Mouse (Mus musculus) CH12.LX (cell line): Measurements from ENCODE around the gene Actr1b. TPM values are rescaled to one million over a fixed set of nuclear protein-coding genes. Genes with fewer than 3 reads are reported as not detected.

Source experiments
- DNase-seq: peaks from one replicate; pipeline ENCODE4 v3.0.0-alpha.2; 2013; ENCODE audit errors: extremely low read depth
- H3K27ac ChIP-seq: 2 replicates; pipeline ENCODE4 v1.5.1; 2012; ENCODE audit warnings: low read depth, mild to moderate bottlenecking, control low read depth, moderate library complexity; ENCODE audit not compliant: insufficient read depth
- H3K27me3 ChIP-seq: replicated peaks from 2 replicates; pipeline ENCODE3; 2012; ENCODE audit warnings: inconsistent platforms
- H3K36me3 ChIP-seq, 2 experiments: replicated peaks in 1 of 2; 2 replicates each; pipeline versions ENCODE3 to v1.6.1; 2012; ENCODE audit warnings: inconsistent platforms in 1 of 2, low read length in 1 of 2, mild to moderate bottlenecking in 1 of 2, mixed read lengths in 1 of 2, moderate library complexity in 1 of 2; ENCODE audit not compliant: control insufficient read depth in 1 of 2, insufficient read depth in 1 of 2
- H3K4me1 ChIP-seq, 2 experiments: 2 replicates each; pipeline ENCODE4 v1.6.1; 2012; ENCODE audit warnings: inconsistent platforms in 1 of 2, moderate library complexity in 1 of 2; ENCODE audit not compliant: insufficient read depth in 2 of 2, control insufficient read depth in 1 of 2
- H3K4me2 ChIP-seq: 2 replicates; pipeline ENCODE4 v1.6.1; 2012; ENCODE audit warnings: low read depth, mild to moderate bottlenecking, control low read depth; ENCODE audit not compliant: poor library complexity, insufficient read depth, severe bottlenecking
- H3K4me3 ChIP-seq, 3 experiments: fragments of 150-350 bp in 1 of 3; sonication (generic) in 1 of 3; replicated peaks in 1 of 3; 2 replicates each; pipeline versions ENCODE3 to v1.5.1; 2011 to 2012; ENCODE audit warnings: low read depth in 2 of 3, low read length in 2 of 3, mild to moderate bottlenecking in 2 of 3, moderate library complexity in 2 of 3, control low read depth in 1 of 3, improper control_type of control experiment in 1 of 3, inconsistent platforms in 1 of 3, mixed read lengths in 1 of 3; ENCODE audit not compliant: poor library complexity in 1 of 3
- H3K79me2 ChIP-seq: replicated peaks from 2 replicates; pipeline ENCODE4 v1.6.1; 2012; ENCODE audit warnings: mild to moderate bottlenecking, moderate library complexity; ENCODE audit not compliant: control insufficient read depth, poor library complexity, insufficient read depth, severe bottlenecking; ENCODE audit errors: extremely low read depth
- H3K9ac ChIP-seq: 2 replicates; pipeline ENCODE4 v1.6.1; 2012; ENCODE audit warnings: low read depth, mild to moderate bottlenecking, control low read depth, moderate library complexity; ENCODE audit not compliant: insufficient read depth
- H3K9me3 ChIP-seq: replicated peaks from 2 replicates; pipeline ENCODE3; 2012; ENCODE audit warnings: low read length, inconsistent platforms, mixed read lengths
- CHD1 ChIP-seq: IDR thresholded peaks from 2 replicates; pipeline ENCODE4 v1.6.1; 2012; ENCODE audit warnings: low read depth, low read length, improper control_type of control experiment, inconsistent platforms
- ELF1 ChIP-seq: IDR thresholded peaks from 2 replicates; pipeline ENCODE4 v1.6.1; 2014; ENCODE audit warnings: low read depth, mild to moderate bottlenecking, inconsistent platforms, low read length, improper control_type of control experiment
- ETS1 ChIP-seq: conservative IDR thresholded peaks from 2 replicates; pipeline ENCODE4 v1.6.1; 2012; ENCODE audit warnings: low read depth, mild to moderate bottlenecking, inconsistent platforms, low read length, improper control_type of control experiment, moderate library complexity
- GABPA ChIP-seq: IDR thresholded peaks from 2 replicates; pipeline ENCODE4 v1.6.1; 2012; ENCODE audit warnings: low read depth, low read length, improper control_type of control experiment, inconsistent platforms; ENCODE audit not compliant: insufficient replicate concordance
- JUND ChIP-seq: conservative IDR thresholded peaks from 2 replicates; pipeline ENCODE4 v1.6.1; 2011; ENCODE audit warnings: low read depth, low read length, improper control_type of control experiment
- KAT2A ChIP-seq: IDR thresholded peaks from 2 replicates; pipeline ENCODE4 v1.6.1; 2012; ENCODE audit warnings: low read length, improper control_type of control experiment, inconsistent platforms; ENCODE audit not compliant: insufficient replicate concordance
- MAFK ChIP-seq: IDR thresholded peaks from 2 replicates; pipeline ENCODE4 v1.6.1; 2011; ENCODE audit warnings: low read length, improper control_type of control experiment; ENCODE audit not compliant: insufficient replicate concordance
- MAX ChIP-seq: IDR thresholded peaks from 2 replicates; pipeline ENCODE4 v1.6.1; 2011; ENCODE audit warnings: low read length, improper control_type of control experiment
- MAZ ChIP-seq: IDR thresholded peaks from 2 replicates; pipeline ENCODE4 v1.6.1; 2012; ENCODE audit warnings: low read depth, mild to moderate bottlenecking, inconsistent platforms, low read length, improper control_type of control experiment, moderate library complexity
- MEF2A ChIP-seq: IDR thresholded peaks from 2 replicates; pipeline ENCODE4 v1.6.1; 2014; ENCODE audit warnings: low read depth, mild to moderate bottlenecking, inconsistent platforms, low read length, improper control_type of control experiment, borderline replicate concordance
- NELFE ChIP-seq: IDR thresholded peaks from 2 replicates; pipeline ENCODE4 v1.6.1; 2011; ENCODE audit warnings: low read depth, low read length, improper control_type of control experiment
- NRF1 ChIP-seq: IDR thresholded peaks from 2 replicates; pipeline ENCODE4 v1.6.1; 2014; ENCODE audit warnings: low read depth, mild to moderate bottlenecking, inconsistent platforms, low read length, improper control_type of control experiment, moderate library complexity
- RAD21 ChIP-seq: IDR thresholded peaks from 2 replicates; pipeline ENCODE4 v1.6.1; 2011; ENCODE audit warnings: low read depth, mild to moderate bottlenecking, low read length, improper control_type of control experiment, moderate library complexity
- RCOR1 ChIP-seq: conservative IDR thresholded peaks from 2 replicates; pipeline ENCODE4 v1.6.1; 2012; ENCODE audit warnings: low read depth, mild to moderate bottlenecking, inconsistent platforms, low read length, improper control_type of control experiment
- SMC3 ChIP-seq: IDR thresholded peaks from 2 replicates; pipeline ENCODE4 v1.6.1; 2011; ENCODE audit warnings: low read depth, low read length, improper control_type of control experiment
- TBP ChIP-seq: conservative IDR thresholded peaks from 2 replicates; pipeline ENCODE4 v1.6.1; 2011; ENCODE audit warnings: low read depth, low read length, improper control_type of control experiment
- TCF12 ChIP-seq: IDR thresholded peaks from 2 replicates; pipeline ENCODE4 v1.6.1; 2014; ENCODE audit warnings: low read depth, mild to moderate bottlenecking, inconsistent platforms, low read length, improper control_type of control experiment
- USF1 ChIP-seq: IDR thresholded peaks from 2 replicates; pipeline ENCODE4 v1.6.1; 2014; ENCODE audit warnings: low read depth, mild to moderate bottlenecking, inconsistent platforms, low read length, improper control_type of control experiment
- USF2 ChIP-seq: conservative IDR thresholded peaks from 2 replicates; pipeline ENCODE4 v1.6.1; 2011; ENCODE audit warnings: low read depth, low read length, improper control_type of control experiment
- dilution Hi-C: fragments of 300-500 bp; cut with MboI; formaldehyde crosslinking; loops from 2 replicates; pipeline ENCODE4 v1.14.3; 2020; ENCODE audit warnings: low sequenced_read_pairs; ENCODE audit not compliant: extremely low pct_unique_long_range_greater_than_20kb, extremely low pct_ligation_motif_present
- in situ Hi-C: fragments of 300-500 bp; cut with MboI; formaldehyde crosslinking; loops from 3 replicates; pipeline ENCODE4 v1.14.3; 2019; ENCODE audit warnings: low sequenced_read_pairs, low pct_ligation_motif_present, low pct_unique_long_range_greater_than_20kb, mixed read lengths
- polyA plus RNA-seq: library from polyadenylated mRNA; unstranded; fragments of >175 nt; gene quantifications from 2 replicates; pipeline ENCODE4 v1.2.1, GENCODE M21; 2012; ENCODE audit warnings: low read depth; ENCODE audit not compliant: insufficient read length
- total RNA-seq, 2 experiments: library from RNA; depleted of rRNA; stranded (reverse); fragments of 300-350 nt in 1 of 2; fragments of >200 nt in 1 of 2; gene quantifications; 2 replicates each; pipeline ENCODE4 v1.2.3; 2012 to 2014

Actr1b gene
- total and polyA plus RNA-seq, 3 experiments = 61.0 to 71.2 (median 66.2) TPM

DNA sequence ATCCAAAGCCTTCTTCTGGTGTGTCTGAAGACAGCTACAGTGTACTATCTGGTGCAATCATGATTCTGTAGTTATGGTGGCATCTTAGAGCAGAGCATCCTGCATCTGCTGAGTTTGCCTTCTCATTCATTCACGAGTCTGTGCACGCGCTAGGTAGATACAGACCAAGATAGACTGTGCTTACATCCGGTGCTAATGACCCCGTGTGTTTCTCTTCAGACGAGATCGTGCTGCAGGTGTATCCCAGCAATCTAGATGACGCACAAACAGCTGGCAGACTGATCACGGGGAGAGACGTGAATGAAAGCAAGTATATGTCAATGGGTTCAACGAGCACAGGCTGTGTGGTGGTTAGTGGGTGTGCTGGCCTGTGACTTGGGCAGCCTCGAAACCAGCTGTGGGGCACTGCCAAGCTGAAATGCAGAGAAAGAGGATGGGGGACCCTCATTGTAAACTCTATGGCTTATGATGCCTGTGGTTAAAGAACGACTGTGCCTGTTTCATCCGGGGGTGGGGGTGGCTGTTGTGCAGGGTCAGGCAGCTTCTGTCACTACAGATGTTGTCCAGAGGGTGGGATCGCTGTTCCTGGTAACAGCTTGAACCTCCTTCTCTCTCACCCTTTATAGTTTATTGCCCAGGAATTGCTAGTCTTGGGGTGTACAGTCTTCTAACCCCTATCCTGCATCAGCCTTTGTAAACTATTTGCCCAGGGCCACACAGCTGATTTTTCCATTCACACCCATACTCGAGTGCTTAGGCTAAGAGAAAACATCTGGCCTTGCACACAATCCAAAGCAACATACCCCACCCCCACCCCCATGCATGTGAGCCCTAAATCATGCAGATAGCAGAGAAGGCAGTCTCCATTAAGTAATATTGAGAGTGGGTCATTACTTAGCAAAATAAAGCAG is 9.2 kb upstream of the Actr1b start:
- in situ Hi-C loops (no loop called here), dilution Hi-C loops (no loop called here)
- Histone ChIP-seq H3K9ac (no peak overlapping the region), H3K27ac (no peak overlapping the region), H3K4me2 (no peak overlapping the region), H3K79me2 (no peaks in the 10 kb centered on the region), H3K4me3 (no peak overlapping the region), H3K9me3 (no peaks in the 10 kb centered on the region), H3K4me1 (peaks cover 0 to 5% of the 10 kb centered on the region in 2 experiments; a peak in 2 of 4 replicates), H3K36me3 (no peaks in the 10 kb centered on the region), H3K27me3 (no peaks in the 10 kb centered on the region)
- DNase-seq = no peak
- no peak for TF ChIP-seq USF1
- TF ChIP-seq TCF12 = no peak
- TF ChIP-seq SMC3 = no peak
- TF ChIP-seq NRF1 = no peak
- TF ChIP-seq RAD21 = no peak
- no peak for TF ChIP-seq JUND
- TF ChIP-seq USF2 = no peak
- no peak for TF ChIP-seq GABPA
- TF ChIP-seq MAZ = no peak
- TF ChIP-seq ETS1 = no peak
- no peak for TF ChIP-seq ELF1
- no peak for TF ChIP-seq RCOR1
- no peak for TF ChIP-seq KAT2A
- TF ChIP-seq MAX = no peak
- TF ChIP-seq MEF2A = no peak
- no peak for TF ChIP-seq CHD1
- TF ChIP-seq TBP = no peak
- TF ChIP-seq NELFE = no peak

GRCm38 (mm10) chr1:36718786-36719185 is 4.6 kb upstream of the Actr1b start:
- H3K4me1 ChIP-seq = peaks cover 0 to 5% of the 10 kb centered on the region in 2 experiments; a peak in 2 of 4 replicates
- H3K9me3 ChIP-seq = peaks cover 5% of the 10 kb centered on the region
- no peak overlapping the region for H3K9ac ChIP-seq
- H3K36me3 ChIP-seq = no peaks in the 10 kb centered on the region
- H3K27me3 ChIP-seq = no peaks in the 10 kb centered on the region
- TF ChIP-seq RCOR1 (no peak), CHD1 (no peak), MAFK (no peak), NELFE (no peak)
- no peaks in the 10 kb centered on the region for H3K79me2 ChIP-seq
- H3K27ac ChIP-seq = no peak overlapping the region
- no peak overlapping the region for H3K4me2 ChIP-seq
- H3K4me3 ChIP-seq = no peak overlapping the region
- in situ Hi-C loops = no loop called here
- dilution Hi-C loops = no loop called here
- DNase-seq = no peak
